In genomic region chr19:32389001-32389871, GRCm38 (mm10) we compare ENCODE assay signal across 8 mouse cellular contexts. TPM values are rescaled to one million over a fixed set of nuclear protein-coding genes. Genes with fewer than 3 reads are reported as not detected.
DNase-seq lines count a peak whose midpoint lies in the region; ATAC-seq and TF ChIP-seq lines count a peak whose summit lies in the region.

Sgms1 (minus strand) TSS chr19:32389714.

- peaks cover 36% of the 10 kb centered on the region for H3K4me1 ChIP-seq in erythroblast, embryonic 14.5 days (ENCODE audit: control insufficient read depth)
- H3K4me1 ChIP-seq in heart, embryonic 11.5 days (ENCODE audit: control insufficient read depth, insufficient read depth, low read length), result peaks cover 11% of the 10 kb centered on the region; the same call in 1 of the 2 replicates
- peaks cover 25% of the 10 kb centered on the region for H3K4me1 ChIP-seq in kidney, embryonic 15.5 days
- H3K4me1 ChIP-seq in liver, adult 2 months (ENCODE audit: control insufficient read depth, insufficient read depth, low read length), result peaks cover 9% of the 10 kb centered on the region

- H3K79me2 ChIP-seq in liver, adult 2 months (ENCODE audit: control insufficient read depth, insufficient read depth, low read length), result peaks cover 10% of the 10 kb centered on the region; the same call in 1 of the 2 replicates
- peaks cover 8% of the 10 kb centered on the region for H3K79me2 ChIP-seq in myocyte (ENCODE audit: control insufficient read depth, insufficient read depth)

- H3K36me3 ChIP-seq in erythroblast, embryonic 14.5 days (ENCODE audit: control insufficient read depth), result no peaks in the 10 kb centered on the region
- no peaks in the 10 kb centered on the region for H3K36me3 ChIP-seq in heart, embryonic 11.5 days (ENCODE audit: control insufficient read depth, insufficient read depth, low read length)
- H3K36me3 ChIP-seq in kidney, embryonic 15.5 days, result peaks cover 3% of the 10 kb centered on the region; the same call in 1 of the 2 replicates
- no peaks in the 10 kb centered on the region for H3K36me3 ChIP-seq in liver, adult 2 months (ENCODE audit: control insufficient read depth, insufficient read depth, low read length)
- no peaks in the 10 kb centered on the region for H3K36me3 ChIP-seq in myocyte (ENCODE audit: control insufficient read depth, insufficient read depth)

- H3K4me2 ChIP-seq in heart, embryonic 11.5 days, result peak within 1 kb of the TSS; percentile 79
- H3K4me2 ChIP-seq in kidney, embryonic 15.5 days, result peak within 1 kb of the TSS; percentile 95
- peak within 1 kb of the TSS; percentile 84 for H3K4me2 ChIP-seq in myocyte (ENCODE audit: low read depth)

- no peaks in the 10 kb centered on the region; the same call in 1 of the 2 replicates for H3K9me3 ChIP-seq in erythroblast, embryonic 14.5 days (ENCODE audit: control insufficient read depth, low read length)
- H3K9me3 ChIP-seq in heart, embryonic 11.5 days (replicated peaks; ENCODE audit: control insufficient read depth, low read length), result no peaks in the 10 kb centered on the region
- no peaks in the 10 kb centered on the region for H3K9me3 ChIP-seq in kidney, embryonic 15.5 days (replicated peaks)

- TF ChIP-seq POLR2A in brain, embryonic 14.5 days (IDR thresholded peaks at IDR 0.05; ENCODE audit: borderline replicate concordance, extremely low read depth, insufficient read depth, insufficient read length, poor library complexity, severe bottlenecking), result peak; percentile 68; the same call in 1 of the 2 replicates
- TF ChIP-seq POLR2A in liver, adult 2 months (IDR thresholded peaks at IDR 0.05; ENCODE audit: extremely low read depth, insufficient read depth, low read length), result 0 out of 2 replicates have a peak, but pooled peaks have one; percentile 35
- peak; percentile 92 for TF ChIP-seq POLR2A in myocyte (IDR thresholded peaks at IDR 0.05; ENCODE audit: insufficient read length, low read depth)

- H3K9ac ChIP-seq in heart, embryonic 11.5 days (ENCODE audit: low read depth, low read length), result peak within 1 kb of the TSS; percentile 90
- H3K9ac ChIP-seq in kidney, embryonic 15.5 days, result peak within 1 kb of the TSS; percentile 78
- H3K9ac ChIP-seq in liver, adult 2 months (ENCODE audit: low read depth, low read length), result peak within 1 kb of the TSS; percentile 98

- H3K27me3 ChIP-seq in erythroblast, embryonic 14.5 days (ENCODE audit: control insufficient read depth), result peaks cover 63% of the 10 kb centered on the region
- H3K27me3 ChIP-seq in heart, embryonic 11.5 days (ENCODE audit: control insufficient read depth, insufficient read depth, low read length), result no peaks in the 10 kb centered on the region
- no peaks in the 10 kb centered on the region for H3K27me3 ChIP-seq in kidney, embryonic 15.5 days
- no peaks in the 10 kb centered on the region for H3K27me3 ChIP-seq in liver, adult 2 months (ENCODE audit: control insufficient read depth, insufficient read depth, low read length)
- H3K27me3 ChIP-seq in myocyte (ENCODE audit: control insufficient read depth, insufficient read depth, insufficient read length), result no peaks in the 10 kb centered on the region

- peak; percentile 94 for ATAC-seq in heart, embryonic 11.5 days (replicated peaks; ENCODE audit: insufficient number of reproducible peaks, low FRiP score, low TSS enrichment)
- peak; percentile 94 for ATAC-seq in kidney, embryonic 15.5 days (replicated peaks; ENCODE audit: low FRiP score)

- peak within 1 kb of the TSS; percentile 96 for H3K27ac ChIP-seq in heart, embryonic 11.5 days (ENCODE audit: low read depth, low read length)
- H3K27ac ChIP-seq in kidney, embryonic 15.5 days, result peak within 1 kb of the TSS; percentile 96
- H3K27ac ChIP-seq in liver, adult 2 months (replicated peaks; ENCODE audit: insufficient read depth, low read depth, low read length), result peak within 1 kb of the TSS; percentile 99

- TF ChIP-seq CTCF in brain, embryonic 14.5 days (IDR thresholded peaks at IDR 0.05; ENCODE audit: borderline replicate concordance, extremely low read depth, insufficient read depth, insufficient read length), result no peak
- no peak for TF ChIP-seq CTCF in liver, adult 2 months (IDR thresholded peaks at IDR 0.05; ENCODE audit: low read depth, low read length)

- 1% methylated on average over 66 of the region's 68 CpGs for WGBS in heart, embryonic 11.5 days (ENCODE audit: insufficient replicate concordance)
- WGBS in kidney, embryonic 15.5 days, result under 1% methylated on average over 68 of the region's 68 CpGs
- under 1% methylated on average over 68 of the region's 68 CpGs for WGBS in liver, adult 2 months

- peak; percentile 83 for DNase-seq in CD4-positive helper T cell, adult 2 months (ENCODE audit: low read depth, low spot score)
- peak; percentile 97 for DNase-seq in brain, embryonic 14.5 days (ENCODE audit: low read depth)
- peak; percentile 67 for DNase-seq in liver, adult 2 months (ENCODE audit: extremely low read depth, low read depth, low spot score)
- DNase-seq in spleen, postnatal 4 days (ENCODE audit: low spot score in 2 of 2), result peak; percentile 78 to 91

- H3K4me3 ChIP-seq in erythroblast, embryonic 14.5 days (replicated peaks), result peak within 1 kb of the TSS; percentile 77
- peak within 1 kb of the TSS; percentile 88 for H3K4me3 ChIP-seq in heart, embryonic 11.5 days (ENCODE audit: low read depth, low read length)
- peak within 1 kb of the TSS; percentile 94 for H3K4me3 ChIP-seq in kidney, embryonic 15.5 days (replicated peaks)
- peak within 1 kb of the TSS; percentile 98 for H3K4me3 ChIP-seq in liver, adult 2 months (ENCODE audit: insufficient read depth, low read depth, low read length)
- peak within 1 kb of the TSS; percentile 71 for H3K4me3 ChIP-seq in myocyte

- H3ac ChIP-seq in myocyte (ENCODE audit: control insufficient read depth, insufficient read length), result peak within 1 kb of the TSS; percentile 65

TF ChIP-seq in myocyte, 11 proteins besides CTCF, POLR2A, EP300 and RAD21:
- TF ChIP-seq TCF12 (IDR thresholded peaks at IDR 0.05; ENCODE audit: insufficient read depth, poor library complexity, severe bottlenecking) (no peak), POLR2AphosphoS2 (IDR thresholded peaks at IDR 0.05; ENCODE audit: insufficient read length, low read depth) (peak; percentile 84), MYOD1 (IDR thresholded peaks at IDR 0.05; ENCODE audit: control insufficient read depth in 1 of 3, insufficient read length in 2 of 3, low read depth in 2 of 3) (no peak), MAX (IDR thresholded peaks at IDR 0.05; ENCODE audit: low read depth) (no peak), E2F4 (IDR thresholded peaks at IDR 0.05; ENCODE audit: insufficient read depth) (no peak), TCF3 (IDR thresholded peaks at IDR 0.05; ENCODE audit: insufficient read length, low read depth) (no peak), SRF (IDR thresholded peaks at IDR 0.05; ENCODE audit: control insufficient read depth, insufficient read length, low read depth) (no peak), MYOG (IDR thresholded peaks at IDR 0.05; ENCODE audit: control insufficient read depth in 1 of 3, insufficient read depth in 1 of 3, insufficient read length in 2 of 3, low read depth in 2 of 3) (peak in 1 of 3 experiments; percentile 4), CEBPB (IDR thresholded peaks at IDR 0.05; ENCODE audit: insufficient read depth, poor library complexity, severe bottlenecking) (no peak), USF1 (IDR thresholded peaks at IDR 0.05; ENCODE audit: low read depth) (peak; percentile 57), REST (IDR thresholded peaks at IDR 0.05; ENCODE audit: insufficient read depth, insufficient read length) (no peak)

RNA-seq across cellular contexts. Expression of gene Sgms1, which starts in this region (rescaled TPM):
- polyA plus RNA-seq in brain, embryonic 14.5 days (2012; rRNA removed), result 8.6 and 13.6 TPM in 2 replicates
- 0.22 and 0.28 TPM in 2 replicates for polyA plus RNA-seq in erythroblast, embryonic 14.5 days (2012)
- polyA plus RNA-seq in heart, embryonic 11.5 days (2014; fragmentation: Nextera tagmentation; extraction: Ambion mirVana), result 36.8 and 40.6 TPM in 2 replicates
- 52.6 and 57.0 TPM in 2 replicates for polyA plus RNA-seq in kidney, embryonic 15.5 days (2015; fragmentation: Nextera tagmentation; extraction: Ambion mirVana)
- total RNA-seq in liver, adult 2 months (2014; rRNA removed), result 26.7 and 34.8 TPM in 2 replicates
- polyA plus RNA-seq in liver, adult 2 months (2012; rRNA removed), result 6.4 and 6.5 TPM in 2 replicates
- polyA plus RNA-seq in myocyte (2012; fragmentation: generic; extraction: Trizol), result 8.5 TPM

Comparison
In these comparisons a context has a peak if more than half of its experiments do, and no peak if none do; other contexts are left out.
1. Peak in every context shown above with its lines: DNase-seq, ATAC-seq, H3K4me3 ChIP-seq and H3K27ac ChIP-seq.
2. POLR2A ChIP-seq: peak in every context shown above with its lines; median percentile 92 in myocyte; 68 in brain, embryonic 14.5 days; 35 in liver, adult 2 months.